Mouse (Mus musculus) heart, postnatal 0 days (tissue): Measurements from ENCODE around the gene Slc7a6os.

Experiments used
- CTCF ChIP-seq: IDR thresholded peaks from 2 replicates; pipeline ENCODE4 v1.5.1; 2016; ENCODE audit warnings: antibody characterized with exemption, control low read depth, low read depth
- EP300 ChIP-seq: IDR thresholded peaks from 2 replicates; pipeline ENCODE4 v1.6.1; 2016; ENCODE audit warnings: antibody characterized with exemption, low read depth

GRCm38 (mm10) chr8:106234567-106235261 lies 24.0 kb upstream of the Slc7a6os start:
- TF ChIP-seq CTCF = no peak
- no peak for TF ChIP-seq EP300
